Mouse (Mus musculus) CD4-positive helper T cell, adult 2 months (primary cell): Measurements from ENCODE around the gene Fxyd1.

Experiments
- DNase-seq: peaks from one replicate; pipeline ENCODE4 v3.0.0-alpha.2; 2012; ENCODE audit warnings: low read depth, missing footprints, low spot score

The Fxyd1 gene

DNA sequence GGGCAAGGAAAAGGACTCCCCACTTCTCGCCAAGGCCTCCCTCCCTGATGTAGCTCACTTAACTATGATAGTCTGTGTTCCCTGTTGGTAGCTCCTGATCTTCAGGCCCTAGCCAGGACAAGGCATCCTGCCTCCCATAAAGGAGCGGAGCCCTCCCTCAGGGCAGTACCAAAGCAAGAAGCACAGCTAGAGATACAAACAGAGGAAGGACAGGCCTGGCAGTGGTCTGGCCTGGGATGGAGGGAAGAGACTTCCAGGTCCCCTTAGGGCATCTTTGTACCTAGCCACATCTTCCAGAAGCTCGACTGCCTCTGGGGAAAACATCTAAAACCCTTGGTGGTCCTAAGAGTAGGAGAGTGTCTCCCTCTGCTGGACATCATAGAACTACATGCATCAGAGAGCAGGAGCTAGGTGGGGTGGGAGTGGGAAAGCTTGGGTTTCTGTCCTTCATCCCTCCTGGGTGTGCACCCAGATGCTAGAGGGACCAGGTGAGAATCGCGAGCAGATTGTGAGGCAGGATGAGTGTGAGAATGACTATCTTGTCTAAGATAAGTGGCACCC is 21.0 kb upstream of the Fxyd1 start:
- peak; percentile 34 for DNase-seq

DNA sequence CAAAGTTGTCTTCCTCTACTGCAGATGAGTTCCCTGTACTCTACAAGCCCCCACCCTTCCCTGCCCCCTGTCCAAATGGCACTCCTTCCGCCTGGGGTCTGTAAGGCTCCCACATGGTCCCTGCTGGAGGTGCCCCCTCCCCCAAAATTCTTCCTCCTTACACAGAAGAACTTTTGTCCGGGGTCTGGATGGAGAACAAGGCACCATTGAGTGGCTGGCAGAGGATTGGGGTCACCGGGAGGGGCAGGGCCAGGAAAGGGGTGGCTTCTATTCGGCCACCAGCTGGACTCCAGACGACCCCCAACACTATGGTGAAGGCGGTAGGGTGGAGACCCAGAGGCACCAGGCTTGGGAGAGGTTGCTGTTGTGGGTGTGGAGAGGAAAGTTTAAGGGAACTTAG is 20.5 kb upstream of the Fxyd1 start:
- no peak for DNase-seq

DNA sequence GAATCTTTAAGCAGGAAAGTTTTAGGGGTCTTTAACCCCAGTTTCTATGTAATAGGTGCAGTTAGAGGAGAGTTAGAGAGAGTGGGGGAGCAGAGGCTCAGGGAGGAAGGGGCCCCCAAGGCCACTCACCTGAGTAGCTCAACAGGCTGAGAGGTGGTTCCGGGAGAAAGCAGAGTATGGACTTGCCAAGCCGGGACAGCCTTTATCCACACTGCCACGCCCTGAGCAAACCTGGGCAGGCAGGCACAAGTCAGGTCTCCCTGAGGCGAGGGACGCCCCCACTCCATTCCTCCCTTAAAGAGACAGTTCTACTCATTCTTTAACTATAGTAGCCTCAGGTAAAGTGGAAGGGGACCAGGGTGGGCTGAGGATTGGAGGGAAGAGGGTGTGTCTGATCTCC is 19.5 kb upstream of the Fxyd1 start, which contains the start of gene Fxyd3:
Fxyd3 (minus strand) TSS at position 213 of the 400 bp plus-strand sequence.
- no peak for DNase-seq

DNA sequence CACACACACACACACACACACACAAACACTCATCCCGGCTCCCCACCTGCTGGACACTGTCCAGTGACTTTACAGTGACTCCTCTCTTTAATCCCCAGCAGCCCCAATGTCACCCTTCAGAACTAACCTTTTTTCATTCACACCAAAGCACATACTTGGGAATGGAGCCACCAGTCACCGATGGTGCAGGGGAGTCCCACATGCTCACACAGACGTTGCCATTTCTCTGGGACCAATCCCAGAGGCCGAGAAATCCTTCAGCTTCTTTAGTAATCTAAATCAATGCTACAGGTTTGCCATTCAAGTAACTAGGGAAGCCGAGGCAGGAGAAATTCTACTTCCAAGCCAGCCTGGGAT is 17.7 kb upstream of the Fxyd1 start:
- no peak for DNase-seq

DNA sequence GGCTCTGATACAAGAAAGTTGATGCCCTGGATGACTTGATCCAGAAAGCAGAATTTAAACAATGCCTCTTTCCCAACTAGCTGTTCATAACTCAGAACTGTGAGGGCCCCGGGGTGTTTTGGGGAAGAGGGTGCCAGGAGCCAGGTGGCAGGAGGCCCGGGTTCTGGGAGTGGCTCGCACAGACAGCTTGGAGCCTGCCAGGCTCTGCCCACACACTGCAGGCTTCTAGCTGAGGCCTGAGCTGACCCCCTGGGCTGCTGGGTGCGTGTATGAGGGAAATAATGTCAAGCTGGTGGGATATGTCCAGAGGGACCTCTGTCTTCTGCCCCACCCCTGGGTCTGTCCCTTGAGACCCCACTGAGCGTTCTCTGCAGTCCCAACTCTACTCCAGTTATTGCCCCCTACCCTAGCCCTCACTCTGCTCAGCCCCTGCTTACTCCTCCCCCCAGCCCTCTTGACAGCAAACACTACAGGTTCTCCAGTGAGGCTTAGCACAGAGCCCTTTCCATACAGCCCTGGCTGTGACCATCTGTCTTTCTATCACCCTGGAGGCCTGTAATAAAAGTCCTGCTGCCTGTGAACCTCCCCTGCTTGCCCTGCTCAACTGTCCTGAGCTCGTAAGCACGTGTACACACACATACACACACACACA is 17.2 kb upstream of the Fxyd1 start:
- DNase-seq, result no peak

DNA sequence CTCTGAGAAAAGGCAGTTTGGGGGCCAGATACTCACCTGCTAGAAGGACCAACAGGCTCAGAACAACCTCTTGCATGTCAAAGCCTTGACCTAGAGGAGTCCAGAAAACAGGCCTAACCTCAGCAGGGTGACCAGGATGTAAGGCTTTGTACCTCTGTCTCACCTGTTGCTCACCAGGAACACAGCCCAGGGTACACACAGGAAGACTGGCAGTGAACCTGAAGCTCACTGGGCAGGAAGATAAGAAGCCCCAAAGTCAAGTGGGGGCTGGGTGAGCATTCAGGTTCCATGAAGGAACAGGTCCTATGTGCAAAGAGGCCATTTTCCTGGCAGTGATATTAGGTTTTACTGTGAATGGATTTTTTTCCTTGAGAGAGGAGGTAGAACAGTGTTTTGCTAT is 16.5 kb upstream of the Fxyd1 start:
- DNase-seq, result no peak

DNA sequence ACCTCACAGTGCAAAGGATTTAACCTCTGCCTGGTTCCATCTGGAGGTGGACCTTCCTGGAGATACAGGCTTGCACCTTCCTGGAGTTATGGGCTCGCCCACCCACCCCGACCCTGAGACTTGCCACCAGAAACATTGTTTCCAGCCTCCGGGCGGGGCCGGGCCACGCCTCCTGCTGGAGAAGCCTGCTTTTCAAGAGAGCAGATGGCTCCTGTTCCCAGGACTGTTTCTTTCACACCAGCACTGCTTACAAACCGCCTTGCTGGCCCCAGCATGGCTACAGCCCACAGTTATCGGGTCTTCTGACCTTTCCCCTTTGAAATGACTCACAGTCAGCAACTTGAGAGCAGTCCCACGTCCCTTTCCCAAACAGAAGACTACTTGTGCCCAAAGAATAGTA is 15.3 kb upstream of the Fxyd1 start:
- no peak for DNase-seq

DNA sequence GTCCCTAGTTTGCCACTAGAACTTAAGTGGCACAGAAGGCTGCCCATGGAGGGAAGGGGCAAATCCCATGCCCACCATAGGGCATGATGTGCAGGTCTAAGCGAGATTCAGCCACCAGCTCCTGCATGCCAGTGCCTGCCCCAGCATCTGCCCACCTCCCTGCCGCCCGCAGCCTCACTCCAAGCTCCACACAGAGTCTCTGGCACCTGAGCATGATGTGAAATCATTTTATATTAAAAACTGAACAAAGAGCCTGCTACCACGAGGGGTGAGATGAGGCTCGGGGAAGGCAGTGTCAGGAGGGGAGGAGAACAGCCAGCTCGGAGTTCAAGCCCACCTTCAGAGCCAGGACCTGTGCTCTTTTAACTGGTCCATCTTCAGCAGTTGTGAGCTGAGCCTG is 13.3 kb upstream of the Fxyd1 start:
- no peak for DNase-seq

DNA sequence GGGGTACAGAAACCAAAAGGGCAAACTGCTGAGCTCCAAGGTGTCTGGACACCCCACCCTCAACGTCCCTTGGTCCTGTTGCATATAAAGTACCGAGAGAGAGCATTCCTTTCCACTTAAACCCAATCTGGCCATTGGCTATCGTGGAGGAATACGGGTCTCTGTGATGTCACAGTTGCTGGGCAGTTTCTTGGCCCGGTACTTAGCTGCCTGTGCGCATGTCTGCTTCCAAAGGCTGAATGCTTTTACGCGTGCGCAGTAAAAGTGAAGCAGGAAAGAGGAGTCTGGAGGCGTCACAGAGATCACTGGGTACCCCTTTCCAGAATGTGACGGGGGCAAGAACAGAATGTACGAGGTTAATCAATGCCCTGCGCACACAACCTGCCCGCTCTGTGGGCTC is 12.5 kb upstream of the Fxyd1 start:
- no peak for DNase-seq

DNA sequence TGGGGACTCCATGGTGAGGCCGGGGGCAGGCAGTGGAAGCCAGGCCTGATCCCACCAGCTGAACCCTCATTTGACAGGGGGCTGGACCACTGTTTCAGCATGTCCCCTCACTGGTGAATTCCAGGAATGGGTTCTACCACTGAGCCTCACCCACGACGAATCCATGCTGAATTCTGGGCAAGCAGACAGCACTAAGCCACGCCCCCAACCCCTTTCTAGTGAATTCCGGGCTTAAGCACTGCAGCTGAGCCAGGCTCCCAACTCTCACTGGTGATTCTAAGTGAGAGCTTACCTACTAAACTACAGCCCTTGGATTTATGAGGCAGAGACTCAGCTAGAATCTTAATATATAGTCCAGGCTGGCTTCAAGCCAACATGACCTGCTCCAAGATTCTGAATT is 10.8 kb upstream of the Fxyd1 start:
- no peak for DNase-seq

DNA sequence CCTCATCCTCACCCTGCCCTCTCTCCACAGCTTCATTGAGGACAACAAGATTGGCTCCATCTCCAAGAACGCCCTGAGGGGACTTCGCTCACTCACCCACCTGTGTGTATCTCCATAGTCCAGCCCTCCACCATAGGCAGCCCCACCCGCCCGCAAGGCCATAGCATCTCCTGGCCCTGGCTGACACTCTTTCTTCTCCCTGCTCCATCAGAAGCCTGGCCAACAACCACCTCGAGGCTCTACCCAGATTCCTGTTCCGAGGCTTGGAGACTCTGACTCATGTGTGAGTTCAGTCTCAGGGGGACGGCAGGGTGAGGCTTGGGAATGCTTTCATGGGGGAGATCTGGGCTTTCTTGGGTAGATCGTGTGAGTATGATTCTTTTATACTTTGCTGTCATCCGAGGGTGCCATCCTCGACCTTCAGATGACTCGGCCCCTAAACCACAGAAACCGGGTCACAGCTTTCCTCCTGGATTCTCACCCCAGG is 6.1 kb upstream of the Fxyd1 start:
- DNase-seq, result no peak

DNA sequence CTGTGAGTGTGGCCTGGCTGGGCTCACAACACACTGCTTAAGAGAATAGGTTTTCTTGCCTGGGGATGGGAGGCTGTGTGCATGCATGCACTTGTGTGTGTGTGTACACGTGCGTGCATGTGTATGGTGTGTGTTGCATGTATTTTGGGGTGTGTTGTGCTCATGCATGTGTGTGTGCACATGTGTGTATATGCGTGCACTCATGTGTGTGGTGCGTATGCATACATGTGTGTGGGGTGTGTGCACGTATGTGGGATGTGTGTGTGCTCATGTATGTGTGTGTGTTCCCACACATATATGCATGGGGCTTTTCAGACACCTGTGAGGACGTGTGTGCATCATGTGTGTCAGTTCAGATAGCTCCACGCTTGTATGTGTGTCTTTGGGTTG is 3.6 kb upstream of the Fxyd1 start:
- no peak for DNase-seq

DNA sequence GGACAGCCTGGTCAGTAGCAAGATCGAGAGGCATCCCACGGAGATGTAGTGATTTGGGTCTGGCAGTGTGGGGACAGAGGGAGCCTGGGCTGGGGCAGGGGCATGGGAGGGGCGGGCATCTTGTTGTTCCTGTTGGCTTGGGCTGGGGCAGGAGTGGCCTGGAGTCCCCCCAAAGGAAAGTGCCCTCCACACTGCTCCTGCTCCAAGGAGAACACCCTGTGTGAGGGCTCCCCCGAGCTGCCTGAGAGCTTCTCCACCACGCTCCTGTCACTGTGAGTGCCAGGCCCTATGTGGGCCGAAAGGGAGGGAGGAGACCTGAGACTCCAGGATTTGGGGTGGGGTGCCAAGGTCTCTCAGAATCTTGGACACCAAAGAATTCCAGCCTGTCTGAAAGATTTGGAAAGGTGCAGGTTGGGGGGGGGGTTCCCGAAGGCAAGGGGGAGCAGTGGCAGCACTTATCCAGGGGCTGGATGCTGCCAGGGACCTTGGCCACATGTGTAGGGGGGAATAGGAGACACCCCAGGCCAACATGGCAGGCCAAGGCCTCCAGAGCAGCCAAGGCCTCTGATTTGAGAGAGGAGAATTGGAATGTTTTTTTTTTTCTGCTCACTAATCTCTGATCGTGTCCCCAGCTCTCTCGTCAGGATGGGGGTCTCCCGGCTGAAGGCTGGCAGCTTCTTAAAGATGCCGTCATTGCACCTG is 3.1 kb upstream of the Fxyd1 start:
- no peak for DNase-seq

DNA sequence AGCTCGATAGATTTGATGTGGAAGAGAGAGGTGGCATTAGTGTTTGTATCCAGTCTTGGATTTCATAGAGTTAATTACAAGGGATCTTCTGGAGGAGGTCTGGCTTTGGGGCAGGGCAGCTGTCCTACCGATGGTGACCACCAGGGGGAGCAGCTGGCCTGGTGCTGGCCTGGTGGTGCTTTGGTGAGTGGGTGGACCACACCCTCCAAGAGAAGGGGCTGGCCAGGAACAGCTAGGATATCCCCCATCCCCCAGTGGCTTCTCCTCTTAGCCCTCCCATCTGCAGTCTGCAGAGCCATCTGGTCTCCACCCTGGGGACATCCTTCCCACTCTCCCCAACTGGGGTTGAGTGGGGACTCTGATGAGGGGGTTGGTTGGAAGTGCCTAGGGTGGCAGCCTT is 2.1 kb upstream of the Fxyd1 start, which contains the start of gene Lgi4:
Lgi4 (plus strand) TSS at position 235 of the 400 bp plus-strand sequence.
- peak; percentile 71 for DNase-seq

DNA sequence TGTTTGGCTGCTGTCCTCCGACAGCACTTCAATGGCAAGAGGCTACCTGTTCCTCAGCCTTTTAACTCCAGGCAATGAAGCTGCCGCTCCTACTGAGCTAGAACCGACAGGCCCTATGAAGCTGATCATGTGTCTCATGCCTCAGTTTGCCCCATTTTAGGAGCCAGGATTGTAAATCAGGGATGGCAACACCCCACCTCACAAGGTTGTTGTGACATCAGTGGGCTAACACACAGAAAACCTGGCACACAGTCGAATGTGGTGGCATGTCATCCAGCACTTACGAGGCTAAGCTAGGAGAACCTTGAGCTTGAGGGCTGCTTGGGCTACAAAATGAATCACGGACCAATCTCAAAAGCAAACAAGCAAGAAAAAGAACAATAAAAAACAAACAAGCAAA is 1.2 kb upstream of the Fxyd1 start:
- no peak for DNase-seq

DNA sequence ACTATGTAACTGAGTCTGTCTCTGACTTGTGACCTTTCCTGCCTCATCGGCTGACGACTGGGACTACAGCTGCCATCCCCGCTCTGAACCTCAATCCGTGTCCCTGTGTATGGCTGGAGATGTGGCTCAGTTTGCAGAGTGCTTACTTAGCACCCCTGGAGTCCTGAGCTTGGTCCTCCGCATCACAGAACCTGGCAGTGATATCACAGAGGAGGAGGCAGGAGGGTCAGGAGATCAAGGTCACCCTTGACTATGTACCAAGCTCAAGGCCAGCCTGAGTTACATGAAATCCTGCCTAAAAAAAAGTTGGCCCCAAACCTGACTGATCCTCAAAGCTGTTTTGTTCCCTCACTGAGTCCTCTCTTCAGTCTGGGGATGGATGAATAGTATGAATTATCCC is 731 bp upstream of the Fxyd1 start:
- DNase-seq, result no peak

DNA sequence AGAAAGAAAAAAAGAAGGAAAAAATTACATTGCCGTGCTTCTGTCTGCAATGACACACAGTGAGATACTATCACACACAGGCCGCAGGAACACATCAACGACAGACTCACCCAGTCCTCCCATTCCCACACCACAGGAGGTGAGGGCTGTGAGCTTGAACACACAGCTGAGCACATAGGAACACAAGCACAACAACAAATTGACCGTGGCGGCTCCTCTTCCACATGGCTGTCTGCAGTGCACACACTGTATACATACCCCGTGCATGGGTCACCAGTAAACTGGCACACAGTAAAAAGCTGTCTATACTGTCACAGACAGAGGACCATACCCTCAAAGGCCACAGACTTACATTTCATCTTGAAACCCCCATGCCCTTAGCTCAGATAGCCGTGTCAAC is 551 bp downstream of the Fxyd1 start:
- DNase-seq, result no peak

DNA sequence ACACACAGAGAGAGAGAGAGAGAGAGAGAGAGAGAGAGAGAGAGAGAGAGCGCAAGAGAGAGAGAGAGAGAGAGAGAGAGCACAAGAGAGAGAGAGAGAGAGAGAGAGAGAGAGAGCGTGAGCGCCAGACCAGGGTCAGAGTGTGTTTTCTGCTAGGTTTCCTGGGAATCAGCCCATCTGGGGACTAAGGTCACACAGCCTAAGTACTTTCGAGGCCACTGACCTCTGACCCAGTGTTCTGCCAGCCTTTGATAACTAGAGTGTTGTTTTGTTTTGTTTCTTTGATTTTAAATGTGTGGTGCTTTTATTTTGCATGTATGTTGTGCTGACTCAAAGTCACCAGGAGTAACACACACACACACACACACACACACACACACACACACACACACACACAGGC is 1.1 kb downstream of the Fxyd1 start:
- no peak for DNase-seq

DNA sequence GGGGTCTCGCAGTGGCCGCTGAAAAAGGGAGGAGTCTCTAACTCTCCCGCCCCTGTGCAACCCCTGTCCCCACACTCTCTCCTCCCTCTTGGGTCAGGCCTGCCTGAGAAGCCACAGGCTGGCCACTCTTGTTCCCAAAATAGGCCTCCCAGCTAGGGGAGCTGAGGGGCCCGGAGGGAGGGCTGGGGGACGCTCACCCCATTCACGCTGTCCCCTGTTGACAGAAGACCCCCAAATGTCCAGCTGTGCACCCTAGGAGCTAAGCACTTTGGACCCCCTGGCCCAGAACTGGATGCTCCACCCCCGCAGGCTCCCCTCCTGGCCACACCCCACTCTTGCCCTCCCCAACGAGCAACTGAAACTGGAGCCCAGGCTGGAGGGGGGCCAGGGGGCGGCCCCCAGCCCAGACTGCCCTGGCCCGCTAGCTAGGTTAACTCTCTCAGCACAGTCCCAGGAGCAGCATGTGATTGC is 1.6 kb downstream of the Fxyd1 start:
- DNase-seq, result no peak

DNA sequence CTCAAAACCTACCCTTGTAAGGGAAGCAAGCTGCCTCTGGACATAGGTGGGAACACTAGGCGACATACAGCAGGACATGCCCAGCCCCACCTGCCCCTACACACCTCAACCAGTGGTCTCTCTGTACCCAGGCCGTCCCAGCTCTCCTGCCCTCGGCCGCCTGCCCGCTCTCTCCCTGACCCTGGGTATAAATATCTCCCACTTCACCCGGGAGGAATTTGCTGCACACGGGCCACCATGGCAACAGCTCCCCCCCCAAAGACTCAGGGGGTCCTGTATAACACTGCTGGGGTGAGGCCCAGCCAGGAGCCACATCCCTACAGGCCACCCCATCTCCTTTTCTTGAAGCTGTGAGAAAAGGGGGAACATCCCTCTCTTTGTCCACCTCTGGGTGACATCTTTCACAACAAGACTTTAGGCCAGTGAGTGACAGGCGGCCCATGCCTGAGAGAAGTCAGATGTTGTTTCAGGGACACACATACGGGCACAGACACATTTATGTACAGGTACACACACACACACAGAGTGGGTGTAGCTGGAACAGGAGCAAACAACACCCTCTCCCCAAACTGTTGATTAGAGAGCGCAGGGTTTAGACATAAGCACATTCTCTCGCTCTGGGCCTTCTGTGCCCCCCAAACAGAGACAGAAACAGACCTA is 2.2 kb downstream of the Fxyd1 start:
- no peak for DNase-seq

DNA sequence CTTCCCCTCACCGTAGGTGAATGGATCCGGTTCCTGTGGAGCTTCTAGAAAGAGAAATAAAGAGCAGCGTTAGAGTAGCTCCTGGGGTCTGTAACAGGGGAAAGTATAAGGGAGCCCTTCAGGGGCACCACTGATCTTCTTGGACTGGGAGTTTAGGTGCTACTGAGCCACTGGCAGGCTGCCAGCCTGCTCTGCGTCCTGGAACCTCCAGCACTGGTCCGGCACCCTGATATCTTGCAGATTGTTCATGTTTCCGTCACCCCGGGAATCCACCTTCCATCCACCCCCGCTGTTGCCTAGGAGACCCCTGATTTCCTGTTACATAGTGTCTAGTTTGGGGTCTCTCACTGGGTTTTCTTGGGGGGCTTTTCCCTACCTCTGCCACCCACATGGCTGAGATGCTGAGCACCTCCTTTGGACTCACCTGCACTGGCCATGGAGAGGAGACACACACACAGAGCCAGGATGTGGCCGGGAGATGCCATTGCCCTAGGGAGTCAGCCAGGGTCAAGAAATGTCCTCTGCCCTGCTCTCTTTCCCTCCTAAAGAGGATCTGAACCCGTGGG is 3.0 kb downstream of the Fxyd1 start:
- no peak for DNase-seq
